8 mouse cellular contexts compared by ENCODE assay signal in genomic region chr7:49974841-49975440, GRCm38 (mm10). TPM values are rescaled to one million over a fixed set of nuclear protein-coding genes. Genes with fewer than 3 reads are reported as not detected.
DNase-seq lines count a peak whose midpoint lies in the region; ATAC-seq and TF ChIP-seq lines count a peak whose summit lies in the region.

Gene Nell1, plus strand, starts transcription at chr7:49974864.

- peak within 1 kb of the TSS; percentile 82 for H3K4me2 ChIP-seq in lung, embryonic 16.5 days (ENCODE audit: low read depth, low read length)
- peak within 1 kb of the TSS; percentile 70 for H3K4me2 ChIP-seq in intestine, postnatal 0 days (replicated peaks; ENCODE audit: low read depth)
- peak within 1 kb of the TSS; percentile 95 for H3K4me2 ChIP-seq in midbrain, embryonic 13.5 days (replicated peaks)

- H3K9me3 ChIP-seq in lung, embryonic 16.5 days (ENCODE audit: control insufficient read depth, low read length) = no peaks in the 10 kb centered on the region
- no peaks in the 10 kb centered on the region for H3K9me3 ChIP-seq in intestine, postnatal 0 days (ENCODE audit: control insufficient read depth)
- no peaks in the 10 kb centered on the region for H3K9me3 ChIP-seq in midbrain, embryonic 13.5 days

- peak within 1 kb of the TSS; percentile 15 for H3K4me3 ChIP-seq in cerebellum, adult 2 months (replicated peaks; ENCODE audit: insufficient read depth, low read depth, low read length)
- H3K4me3 ChIP-seq in lung, embryonic 16.5 days (ENCODE audit: low read length) = peak within 1 kb of the TSS; percentile 57
- peak within 1 kb of the TSS; percentile 35 for H3K4me3 ChIP-seq in intestine, postnatal 0 days (ENCODE audit: low read depth, low read length)
- H3K4me3 ChIP-seq in midbrain, embryonic 13.5 days (replicated peaks) = peak within 1 kb of the TSS; percentile 57

- no peak for TF ChIP-seq POLR2A in cerebellum, adult 2 months (IDR thresholded peaks at IDR 0.05; ENCODE audit: borderline replicate concordance, insufficient read depth, low read length)

- WGBS in cerebellum, adult 2 months = under 1% methylated on average over 52 of the region's 52 CpGs
- under 1% methylated on average over 50 of the region's 52 CpGs for WGBS in lung, embryonic 16.5 days
- WGBS in intestine, postnatal 0 days = 1% methylated on average over 52 of the region's 52 CpGs
- under 1% methylated on average over 52 of the region's 52 CpGs for WGBS in midbrain, embryonic 13.5 days

- H3K36me3 ChIP-seq in lung, embryonic 16.5 days (ENCODE audit: control insufficient read depth, insufficient read depth, low read length) = no peaks in the 10 kb centered on the region
- H3K36me3 ChIP-seq in intestine, postnatal 0 days (ENCODE audit: control insufficient read depth, insufficient read depth) = no peaks in the 10 kb centered on the region
- no peaks in the 10 kb centered on the region for H3K36me3 ChIP-seq in midbrain, embryonic 13.5 days

- DNase-seq in cerebellum, adult 2 months = peak; percentile 4 to 9
- DNase-seq in cerebellum, adult 9-10 months = no peak
- no peak for DNase-seq in lung, postnatal 25 days (ENCODE audit: low spot score)
- DNase-seq in spleen, postnatal 10 days (ENCODE audit: low spot score in 2 of 2) = no peak
- DNase-seq in cerebellum, adult 8-10 months = no peak

- no peak for TF ChIP-seq CTCF in cerebellum, adult 2 months (IDR thresholded peaks at IDR 0.05; ENCODE audit: borderline replicate concordance, insufficient read depth, low read depth, low read length)
- no peak for TF ChIP-seq CTCF in intestine, postnatal 0 days (IDR thresholded peaks at IDR 0.05; ENCODE audit: low read depth)

- H3K27me3 ChIP-seq in cerebellum, adult 2 months (ENCODE audit: control insufficient read depth, insufficient read depth, low read length) = peaks cover 6% of the 10 kb centered on the region; the same call in 1 of the 2 replicates
- peaks cover 60% of the 10 kb centered on the region for H3K27me3 ChIP-seq in lung, embryonic 16.5 days (ENCODE audit: control insufficient read depth, insufficient read depth, low read depth, low read length)
- H3K27me3 ChIP-seq in intestine, postnatal 0 days (replicated peaks; ENCODE audit: control insufficient read depth, insufficient read depth, low read length) = peaks cover 29% of the 10 kb centered on the region
- H3K27me3 ChIP-seq in midbrain, embryonic 13.5 days = peaks cover 82% of the 10 kb centered on the region

- peak; percentile 39 for ATAC-seq in lung, embryonic 16.5 days (ENCODE audit: low read depth)
- ATAC-seq in intestine, postnatal 0 days = no peak
- ATAC-seq in midbrain, embryonic 13.5 days = peak; percentile 73

- peak within 1 kb of the TSS; percentile 51 for H3K9ac ChIP-seq in lung, embryonic 16.5 days (ENCODE audit: low read length)
- H3K9ac ChIP-seq in intestine, postnatal 0 days (ENCODE audit: low read depth, low read length) = no peak within 1 kb of the TSS
- peak within 1 kb of the TSS; percentile 64 for H3K9ac ChIP-seq in midbrain, embryonic 13.5 days (replicated peaks)

- no peak within 1 kb of the TSS for H3K27ac ChIP-seq in cerebellum, adult 2 months (ENCODE audit: insufficient read depth, low read length)
- H3K27ac ChIP-seq in lung, embryonic 16.5 days (ENCODE audit: low read length) = no peak within 1 kb of the TSS
- no peak within 1 kb of the TSS for H3K27ac ChIP-seq in intestine, postnatal 0 days (ENCODE audit: low read depth, low read length)
- H3K27ac ChIP-seq in midbrain, embryonic 13.5 days = no peak within 1 kb of the TSS

- H3K4me1 ChIP-seq in cerebellum, adult 2 months (ENCODE audit: control insufficient read depth, insufficient read depth, low read length) = no peaks in the 10 kb centered on the region; the same call in 1 of the 2 replicates
- H3K4me1 ChIP-seq in lung, embryonic 16.5 days (replicated peaks; ENCODE audit: control insufficient read depth, insufficient read depth, low read length) = no peaks in the 10 kb centered on the region; the same call in 1 of the 2 replicates
- H3K4me1 ChIP-seq in intestine, postnatal 0 days (replicated peaks; ENCODE audit: control insufficient read depth, insufficient read depth, low read length) = no peaks in the 10 kb centered on the region
- peaks cover 16% of the 10 kb centered on the region for H3K4me1 ChIP-seq in midbrain, embryonic 13.5 days (replicated peaks)

RNA-seq across cellular contexts. Expression of gene Nell1, which starts in this region (rescaled TPM):
- 31.6 and 31.9 TPM in 2 replicates for polyA plus RNA-seq in cerebellum, adult 2 months (2012; rRNA removed)
- 3.8 and 4.3 TPM in 2 replicates for polyA plus RNA-seq in lung, embryonic 16.5 days (2015; fragmentation: Nextera tagmentation; extraction: Ambion mirVana)
- polyA plus RNA-seq in intestine, postnatal 0 days (2015; fragmentation: Nextera tagmentation; extraction: Ambion mirVana) = 1.8 and 1.9 TPM in 2 replicates
- 7.1 and 7.9 TPM in 2 replicates for polyA plus RNA-seq in midbrain, embryonic 13.5 days (2015; fragmentation: Nextera tagmentation; extraction: Ambion mirVana)

Comparison
In these comparisons a context has a peak if more than half of its experiments do, and no peak if none do; other contexts are left out.
1. DNase-seq: peak in cerebellum, adult 2 months (2 of 2); none in cerebellum, adult 9-10 months (single experiment), lung, postnatal 25 days (single experiment), spleen, postnatal 10 days (0 of 2) and cerebellum, adult 8-10 months (single experiment).
2. Peak in every context shown above with its lines, with median percentiles within 50 percentile points of each other: H3K4me3 ChIP-seq and H3K4me2 ChIP-seq.